Mouse (Mus musculus): ENCODE data around the gene Cntn2. TPM values are rescaled to one million over a fixed set of nuclear protein-coding genes. Genes with fewer than 3 reads are reported as not detected.
A peak's percentile ranks its signal among the peaks of the same experiment; 100 is the strongest.

Cntn2 gene
- total RNA-seq (2021): not detected
- long read RNA-seq, experiment 1: 0 reads
- long read RNA-seq, experiment 2: 0 reads

DNA sequence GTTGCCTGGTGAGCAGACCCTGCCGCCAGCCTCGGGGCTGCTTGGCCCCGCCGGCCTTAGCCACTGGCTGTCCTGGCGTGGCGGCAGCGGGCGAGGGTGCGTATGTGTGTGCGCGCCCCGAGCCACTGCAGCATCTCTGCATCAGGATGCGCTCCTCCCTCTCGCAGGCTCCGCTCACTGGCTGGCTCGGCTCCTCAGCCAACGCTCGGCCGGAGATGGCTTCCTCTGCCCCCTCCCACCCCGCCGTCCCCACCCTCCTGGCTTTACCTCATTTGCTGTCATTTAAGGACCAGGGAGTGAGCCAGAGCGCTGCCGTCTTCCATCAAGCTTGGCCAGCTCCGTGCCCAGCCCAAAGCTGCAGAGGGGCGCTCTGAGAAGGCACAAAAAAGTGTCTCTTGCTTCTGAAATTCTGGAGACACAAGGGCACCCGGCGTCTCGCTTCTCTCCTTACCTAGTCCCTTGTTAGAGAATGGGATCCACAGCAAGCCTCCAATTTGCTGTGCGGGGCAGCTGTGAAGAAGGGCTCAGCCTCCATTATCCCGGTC is at the start of gene Cntn2:
Cntn2 (minus strand) TSS at position 495 of the 545 bp plus-strand sequence.
- DNase-seq (ENCODE audit: low spot score in 2 of 2): no peak

DNA sequence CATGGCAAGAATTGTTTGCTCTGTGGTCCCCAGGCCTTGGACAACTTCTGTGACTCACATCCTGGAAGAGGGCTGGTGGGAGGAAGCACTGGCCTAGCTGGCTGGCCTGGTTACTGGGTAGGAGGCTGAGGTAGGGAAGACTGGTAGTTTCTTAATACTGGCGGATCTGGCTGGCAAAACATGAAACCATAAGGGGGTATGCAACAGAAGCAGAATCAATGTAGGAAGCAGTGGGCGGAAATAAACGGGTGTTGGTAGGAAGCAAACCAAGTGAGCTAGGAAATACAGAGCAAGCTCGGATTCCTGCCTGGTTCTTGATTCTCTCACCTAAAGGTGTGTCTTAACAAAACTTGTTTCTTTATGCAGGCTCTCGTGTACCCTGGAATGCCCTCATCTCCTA is 49.1 kb upstream of the Cntn2 start:
- no peak for DNase-seq (ENCODE audit: low spot score in 2 of 2)

DNA sequence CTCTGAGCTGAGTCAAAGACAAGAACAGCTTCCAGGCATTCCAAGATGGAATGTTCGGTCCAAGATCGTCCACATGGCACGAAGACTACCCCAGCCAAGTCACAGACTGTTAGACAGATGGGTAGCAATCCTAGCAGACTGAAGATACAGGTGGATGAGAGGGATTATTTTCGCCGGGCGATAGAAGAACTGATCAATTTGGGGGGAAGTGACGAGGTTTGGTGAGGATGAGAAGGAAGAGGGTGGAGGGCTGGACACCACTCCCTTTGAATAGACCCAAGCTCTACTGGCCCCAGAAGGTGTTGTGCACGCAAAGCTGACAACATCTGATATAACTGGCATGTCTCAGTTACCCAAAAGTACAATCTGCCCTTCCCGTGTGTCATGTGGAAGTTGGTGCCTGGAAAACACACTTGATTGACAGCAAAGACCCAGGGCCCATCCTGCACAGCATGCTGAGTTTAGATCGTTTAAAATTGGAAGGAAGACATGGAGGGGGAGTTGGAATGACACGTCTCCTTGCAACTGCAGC is 48.4 kb upstream of the Cntn2 start:
- DNase-seq (ENCODE audit: low spot score in 2 of 2): no peak

DNA sequence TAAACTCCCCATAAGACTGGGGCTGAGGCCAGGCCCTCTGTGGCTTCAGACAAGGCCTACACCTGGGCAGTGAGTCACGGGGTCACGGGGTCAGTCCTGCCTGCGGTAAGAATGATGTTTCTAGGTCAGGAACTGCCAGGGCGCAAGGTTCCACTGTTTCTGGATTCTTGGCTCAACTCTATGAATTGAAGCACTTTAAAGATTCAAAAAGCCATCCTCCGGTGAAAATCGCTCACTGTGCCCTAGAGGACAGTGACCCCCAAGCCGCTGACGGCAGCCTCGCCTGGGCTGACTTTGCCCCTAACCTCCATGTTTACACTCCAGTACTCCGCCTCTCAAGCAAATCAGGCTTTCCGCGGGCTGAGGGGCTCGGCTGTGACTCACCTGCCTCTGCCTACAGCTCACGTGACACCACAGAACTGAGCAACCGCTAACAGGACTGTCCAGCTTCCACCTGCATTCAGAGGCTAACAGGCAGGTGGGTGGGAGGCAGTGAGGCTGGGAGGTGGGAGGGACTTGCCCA is 43.7 kb upstream of the Cntn2 start:
- DNase-seq (ENCODE audit: low spot score in 2 of 2): no peak

DNA sequence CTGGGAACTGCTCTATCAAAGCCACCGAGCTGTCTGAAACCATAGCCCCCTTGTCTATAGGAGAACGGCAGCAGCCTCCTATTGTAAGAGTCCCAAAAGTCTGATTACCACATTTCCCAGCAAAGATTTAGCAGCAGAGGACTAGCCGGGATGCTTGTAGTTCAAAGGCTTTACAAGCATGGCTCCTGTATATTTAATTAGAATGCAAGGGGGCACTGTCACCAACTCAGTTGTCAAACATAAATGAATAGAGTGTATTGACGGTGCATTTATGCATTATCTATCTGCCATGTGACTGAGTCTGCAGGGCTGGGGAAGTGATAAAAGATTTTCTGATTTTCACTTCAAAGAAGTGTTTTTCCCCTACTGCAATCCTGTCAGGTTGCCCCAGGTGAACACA is 42.3 kb upstream of the Cntn2 start:
- no peak for DNase-seq (ENCODE audit: low spot score in 2 of 2)

DNA sequence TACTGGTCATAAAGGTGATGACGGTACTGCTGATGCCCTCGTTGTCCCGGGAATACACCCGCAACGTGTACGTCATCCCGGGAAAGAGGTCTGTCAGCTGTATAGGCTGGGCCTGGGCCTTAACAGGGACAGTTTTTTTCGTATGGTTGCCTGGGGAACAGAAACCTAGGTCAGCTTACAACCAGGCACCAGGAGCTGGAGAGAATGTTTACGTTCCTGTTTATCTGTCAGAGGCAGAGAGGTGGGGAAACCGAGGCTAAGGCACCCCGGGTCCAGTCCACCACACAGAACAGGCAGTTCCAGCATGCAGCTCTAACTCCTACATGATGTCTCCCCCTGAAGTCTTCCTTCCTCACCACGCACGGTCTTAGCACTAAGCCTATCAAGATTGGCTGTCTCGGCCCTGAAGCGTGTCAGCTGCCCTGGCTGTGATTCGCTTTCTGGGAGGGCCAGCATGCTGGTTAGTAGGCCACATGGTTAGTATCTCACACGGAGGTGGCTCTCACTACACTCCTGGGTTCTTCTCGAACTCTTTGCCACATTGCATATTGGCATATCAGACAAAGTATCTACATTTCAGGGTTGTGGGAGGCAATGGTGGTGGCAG is 40.0 kb upstream of the Cntn2 start:
- no peak for DNase-seq (ENCODE audit: low spot score in 2 of 2)

DNA sequence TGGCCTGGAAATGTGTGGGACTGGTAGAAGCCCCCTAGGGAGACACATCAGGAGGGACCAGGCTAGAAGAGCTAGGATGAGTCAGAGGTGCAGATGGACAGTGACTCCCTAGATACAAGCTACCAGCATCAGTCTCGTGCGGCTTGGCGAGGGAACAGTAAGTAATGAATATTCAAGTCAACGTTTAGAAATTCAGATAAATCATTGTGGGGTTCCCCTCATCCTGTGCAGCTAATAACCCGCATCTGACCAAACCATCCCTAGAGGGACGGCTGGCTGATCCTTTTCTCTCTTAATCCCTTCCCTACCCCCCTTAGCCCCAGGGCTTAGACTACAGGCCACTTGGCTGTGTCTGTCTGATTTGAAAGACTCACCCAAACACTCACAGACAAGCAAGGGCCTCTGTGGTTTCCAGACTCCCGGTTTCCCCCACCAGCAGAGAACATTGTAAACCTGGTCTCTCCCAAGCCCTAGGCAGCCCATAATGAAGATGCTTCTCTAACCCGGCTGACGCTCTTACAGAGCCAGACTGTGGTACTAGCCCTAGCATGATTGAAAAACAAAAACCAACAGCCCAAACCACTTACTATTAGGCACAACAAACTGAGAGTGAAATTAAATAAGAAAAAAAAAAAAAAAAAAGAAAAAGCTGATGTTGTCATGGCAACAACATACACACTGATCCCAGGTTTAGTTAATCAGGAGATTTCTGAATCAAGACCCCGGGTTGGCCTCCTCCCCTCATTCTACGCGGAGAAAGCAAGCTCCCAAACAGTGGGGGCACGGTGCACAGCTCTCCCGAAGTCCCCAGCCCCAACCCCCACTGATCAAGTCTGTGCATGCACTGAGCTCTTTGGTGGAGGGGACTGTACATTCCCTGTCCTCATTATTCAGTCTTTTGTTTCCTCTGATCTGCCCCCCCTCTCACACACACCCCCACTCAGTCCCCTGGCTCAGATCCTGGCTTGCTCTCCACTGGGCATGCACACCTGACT is 39.1 kb upstream of the Cntn2 start:
- DNase-seq (ENCODE audit: low spot score in 2 of 2): no peak

DNA sequence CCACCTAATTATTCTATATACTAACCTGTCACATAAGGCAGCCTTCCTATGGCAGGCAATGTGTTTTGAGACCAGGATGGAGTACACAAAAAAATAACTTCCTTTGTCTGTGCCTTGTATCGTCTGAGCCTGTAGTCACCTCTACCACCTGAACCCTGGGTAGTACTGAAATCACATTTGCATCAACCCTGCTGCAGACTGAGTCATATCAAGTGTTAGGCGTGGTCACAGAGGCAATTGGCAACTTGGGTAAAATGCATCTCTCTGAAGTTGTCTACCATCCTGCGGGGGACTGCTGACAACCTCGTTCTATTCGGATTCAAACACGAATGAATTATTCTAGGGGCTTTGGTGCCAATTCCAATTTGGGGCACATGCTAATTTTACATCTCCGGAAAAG is 37.0 kb upstream of the Cntn2 start:
- DNase-seq (ENCODE audit: low spot score in 2 of 2): no peak

DNA sequence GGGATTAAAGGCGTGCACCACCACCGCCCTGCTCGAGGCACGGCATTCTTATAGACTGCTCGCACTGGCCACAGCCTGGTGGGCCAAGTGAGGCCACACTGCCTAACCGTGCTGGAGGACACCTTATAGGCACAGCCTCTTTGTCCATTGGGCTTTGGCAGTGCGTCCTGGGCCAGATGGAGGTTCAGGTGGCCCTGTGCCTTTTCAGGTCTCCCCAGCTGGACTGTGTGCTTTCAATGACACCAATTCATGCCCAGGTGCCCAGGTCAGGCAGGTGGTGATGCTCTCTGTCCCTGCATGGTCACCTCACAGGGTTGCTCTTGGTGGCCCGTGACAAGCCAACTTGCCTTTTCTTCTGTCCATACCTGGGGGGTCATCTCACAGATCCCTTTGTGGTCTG is 33.8 kb upstream of the Cntn2 start:
- DNase-seq (ENCODE audit: low spot score in 2 of 2): no peak

DNA sequence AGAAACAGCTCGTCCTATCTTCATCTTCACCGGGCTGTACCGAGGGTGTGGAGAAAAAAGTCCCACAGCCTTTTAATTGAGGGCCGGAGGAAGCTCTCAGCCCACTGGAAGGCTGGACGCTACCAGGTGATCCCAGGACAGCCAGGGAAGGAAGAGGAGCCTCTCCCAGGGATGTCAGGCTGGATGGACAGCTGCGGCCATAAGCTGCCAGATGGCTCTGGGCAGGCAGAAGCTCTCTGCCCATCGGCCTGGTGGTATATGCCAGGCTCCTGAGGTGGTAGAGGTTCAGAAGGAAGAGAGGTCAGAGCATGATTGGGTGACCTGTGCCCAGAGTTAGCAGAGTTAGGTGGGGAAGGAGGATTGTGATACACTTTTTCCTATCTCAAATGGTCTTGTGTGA is 29.8 kb upstream of the Cntn2 start:
- DNase-seq (ENCODE audit: low spot score in 2 of 2): no peak

DNA sequence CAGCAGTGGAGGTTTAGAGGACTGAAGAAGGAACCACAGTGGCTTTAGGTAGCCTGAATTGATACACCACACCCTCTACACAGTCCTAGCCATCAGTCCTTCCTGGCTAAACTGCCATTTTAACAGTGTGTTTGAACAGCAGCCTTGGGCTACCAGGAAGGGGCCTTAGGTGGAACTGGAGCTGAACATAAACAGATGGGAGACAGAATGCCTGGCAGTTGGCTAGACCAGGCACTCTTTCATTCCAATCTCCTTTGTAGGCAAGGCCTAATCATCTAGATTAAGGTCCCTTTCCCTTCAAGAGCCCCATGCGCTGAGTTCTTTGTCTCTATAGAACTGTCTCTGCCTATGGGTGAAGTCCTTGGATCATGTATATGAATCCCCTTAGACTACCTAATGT is 28.6 kb upstream of the Cntn2 start:
- no peak for DNase-seq (ENCODE audit: low spot score in 2 of 2)

DNA sequence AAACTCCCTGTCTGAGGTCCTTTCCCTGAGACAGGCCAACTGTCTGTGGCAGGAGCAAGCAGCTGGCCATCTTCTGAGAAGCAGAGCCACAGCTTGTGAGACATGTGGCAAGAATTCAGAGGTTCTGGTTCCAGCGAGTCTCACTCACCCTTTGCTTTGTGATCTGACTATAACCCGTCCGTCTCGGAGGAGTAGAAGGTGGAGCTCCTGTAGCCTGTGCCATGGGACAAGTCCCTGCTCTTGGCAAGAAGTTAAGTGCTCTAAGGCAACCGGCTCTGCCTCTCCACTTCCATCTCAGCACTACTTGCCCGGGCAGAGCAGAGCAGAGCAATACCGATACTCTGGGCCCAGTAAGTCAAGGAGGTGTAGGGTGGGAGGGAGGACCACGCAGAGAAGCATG is 27.9 kb upstream of the Cntn2 start:
- no peak for DNase-seq (ENCODE audit: low spot score in 2 of 2)

DNA sequence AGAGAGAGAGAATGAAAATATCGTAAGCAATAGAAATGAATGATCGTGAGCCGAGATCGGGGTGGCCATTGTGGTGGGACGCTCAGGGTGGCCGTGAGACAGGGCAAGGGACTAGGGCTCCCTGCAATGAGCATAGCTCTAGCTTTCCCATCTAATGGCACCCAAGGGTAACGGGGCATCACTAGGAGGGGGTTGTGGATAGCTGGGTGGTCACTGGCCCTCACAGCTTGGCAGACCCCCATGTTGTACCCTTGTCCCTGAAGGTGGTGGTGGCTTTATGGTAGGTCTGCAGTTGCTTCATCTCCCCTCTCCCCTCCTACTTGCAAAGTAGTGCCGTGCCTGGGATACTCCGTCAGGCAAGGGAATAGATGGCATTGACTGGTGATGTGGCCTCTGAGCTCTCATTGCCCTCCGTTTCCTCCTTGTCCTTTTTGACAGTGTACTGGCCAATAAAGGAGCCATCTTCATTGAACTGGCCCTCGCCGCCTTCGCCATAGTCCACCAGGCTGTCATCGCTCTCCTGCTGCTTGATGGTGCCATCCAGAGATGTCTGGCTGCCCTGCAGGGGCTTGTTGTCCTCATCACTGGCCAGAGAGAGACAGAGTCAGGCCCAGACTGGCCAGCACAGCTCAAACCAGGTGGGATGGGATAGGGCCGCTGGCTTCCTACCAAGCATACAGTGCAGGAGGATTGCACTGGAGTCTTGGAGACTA is 27.2 kb upstream of the Cntn2 start:
- DNase-seq (ENCODE audit: low spot score in 2 of 2): no peak

DNA sequence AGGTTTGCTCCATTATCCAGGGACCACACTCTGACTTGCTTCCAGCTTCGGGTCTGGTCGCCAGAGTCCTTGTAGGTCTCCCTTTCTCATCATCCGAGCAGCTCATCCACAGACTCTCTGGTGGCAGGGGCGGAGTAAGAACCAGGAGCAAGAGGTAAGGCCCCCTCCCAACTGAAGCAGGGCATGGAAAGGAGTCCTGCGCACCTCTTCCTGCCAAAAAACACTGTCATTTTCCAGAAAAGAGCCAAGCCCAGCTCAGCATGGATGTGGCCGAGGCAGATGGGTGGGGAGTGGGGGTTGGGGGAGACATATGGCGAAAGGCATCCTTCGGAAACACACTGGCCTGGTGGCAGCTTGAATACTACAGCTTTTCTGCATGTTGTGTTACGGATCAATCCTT is 26.5 kb upstream of the Cntn2 start:
- no peak for DNase-seq (ENCODE audit: low spot score in 2 of 2)

DNA sequence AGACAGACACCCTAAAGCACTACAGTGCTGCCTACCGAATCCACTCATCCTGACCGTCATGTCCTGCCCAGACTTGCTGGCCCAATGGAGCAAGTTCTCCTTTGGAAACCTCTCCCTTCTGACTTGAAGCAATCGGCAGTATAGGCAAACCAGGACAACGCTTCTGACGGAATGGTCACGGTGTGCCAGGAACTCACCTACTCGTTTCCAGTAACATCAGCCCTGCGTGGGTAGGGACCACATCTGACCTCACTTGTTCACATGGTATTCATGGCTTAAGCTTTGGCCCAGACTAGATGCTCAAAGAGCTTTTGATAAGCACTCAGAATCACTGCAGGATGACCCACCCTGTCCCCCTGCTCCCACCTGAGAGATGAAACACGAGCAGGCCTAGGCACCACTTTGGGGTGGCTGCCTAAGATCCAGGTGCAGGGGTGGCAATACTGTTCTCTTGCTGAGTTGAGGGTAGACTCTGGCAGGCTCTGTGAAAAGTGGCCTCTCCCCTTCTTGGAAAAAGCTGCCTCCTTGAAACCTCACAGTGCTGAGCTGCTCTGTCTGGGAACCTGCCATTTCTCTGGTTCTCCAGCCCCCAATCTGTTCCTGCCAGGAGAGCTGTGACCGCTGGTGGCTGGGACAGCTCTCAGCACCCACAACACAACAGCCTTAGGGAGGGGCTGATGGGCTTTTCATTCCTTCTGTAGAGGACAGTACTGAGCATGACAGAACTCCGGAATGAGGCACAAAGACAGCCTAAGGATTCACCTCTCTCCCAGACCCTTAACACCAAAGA is 24.5 kb upstream of the Cntn2 start:
- DNase-seq (ENCODE audit: low spot score in 2 of 2): no peak

DNA sequence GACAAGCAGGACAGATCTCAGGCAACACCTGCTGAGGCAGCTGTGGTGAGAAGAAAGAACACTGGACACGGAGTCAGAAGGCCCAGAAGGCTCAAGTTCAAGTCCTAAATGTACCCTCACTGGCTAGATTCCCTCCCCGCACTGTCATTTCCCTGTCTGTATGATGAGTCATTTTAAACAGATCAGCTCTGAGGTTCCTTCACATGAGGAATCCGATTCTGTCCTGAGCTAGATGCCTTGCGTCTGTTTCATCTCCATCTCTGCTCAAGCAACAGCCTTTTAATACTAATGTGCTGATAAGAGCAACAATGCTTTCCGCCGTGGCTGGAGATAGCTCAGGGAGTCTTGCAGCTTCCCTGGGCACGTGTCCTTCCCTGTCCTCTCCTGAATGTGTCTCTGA is 22.7 kb upstream of the Cntn2 start:
- DNase-seq (ENCODE audit: low spot score in 2 of 2): no peak

DNA sequence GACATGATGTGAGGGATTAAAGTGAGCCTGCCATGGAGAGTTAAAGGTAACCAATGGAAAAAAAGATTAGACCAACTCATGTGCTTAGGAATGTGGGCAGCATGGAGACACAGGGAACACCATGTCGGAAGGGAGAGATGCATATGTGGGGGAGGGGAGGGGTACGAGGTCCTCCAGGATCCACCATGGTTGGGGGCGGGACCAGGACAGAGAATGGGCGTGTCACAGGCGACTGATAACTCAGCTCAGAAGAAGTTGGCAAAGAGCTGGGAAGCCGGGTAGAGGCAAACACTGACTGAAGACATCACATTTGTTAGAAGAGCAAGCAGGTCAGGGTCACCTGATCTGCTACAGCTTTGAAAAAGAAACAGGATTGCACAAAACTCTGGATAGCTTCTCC is 21.9 kb upstream of the Cntn2 start:
- peak in 1 of 2 experiments; percentile 25 for DNase-seq (ENCODE audit: low spot score in 2 of 2)

DNA sequence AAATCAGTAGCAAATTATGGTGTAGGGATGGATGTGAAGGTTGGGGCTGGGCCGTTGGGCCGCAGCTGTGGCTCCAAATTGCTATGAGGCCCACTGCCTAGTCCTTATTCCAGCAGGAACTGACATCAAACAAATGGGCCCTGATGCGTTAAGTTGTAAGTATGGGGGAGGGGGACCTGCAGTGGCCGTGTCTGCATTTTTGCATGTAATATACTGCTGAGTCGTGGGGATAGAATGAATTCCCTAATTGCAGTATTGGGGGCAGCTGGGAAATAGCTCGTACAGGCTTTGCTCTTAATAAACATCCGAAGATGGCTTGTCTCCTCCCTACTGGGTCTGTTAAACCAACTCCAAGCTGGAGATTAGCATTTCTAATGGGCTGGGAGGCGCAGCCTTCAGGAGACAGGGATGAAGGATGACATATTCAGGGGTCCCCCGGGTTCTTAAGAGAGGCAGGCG is 19.3 kb upstream of the Cntn2 start:
- DNase-seq (ENCODE audit: low spot score in 2 of 2): no peak

DNA sequence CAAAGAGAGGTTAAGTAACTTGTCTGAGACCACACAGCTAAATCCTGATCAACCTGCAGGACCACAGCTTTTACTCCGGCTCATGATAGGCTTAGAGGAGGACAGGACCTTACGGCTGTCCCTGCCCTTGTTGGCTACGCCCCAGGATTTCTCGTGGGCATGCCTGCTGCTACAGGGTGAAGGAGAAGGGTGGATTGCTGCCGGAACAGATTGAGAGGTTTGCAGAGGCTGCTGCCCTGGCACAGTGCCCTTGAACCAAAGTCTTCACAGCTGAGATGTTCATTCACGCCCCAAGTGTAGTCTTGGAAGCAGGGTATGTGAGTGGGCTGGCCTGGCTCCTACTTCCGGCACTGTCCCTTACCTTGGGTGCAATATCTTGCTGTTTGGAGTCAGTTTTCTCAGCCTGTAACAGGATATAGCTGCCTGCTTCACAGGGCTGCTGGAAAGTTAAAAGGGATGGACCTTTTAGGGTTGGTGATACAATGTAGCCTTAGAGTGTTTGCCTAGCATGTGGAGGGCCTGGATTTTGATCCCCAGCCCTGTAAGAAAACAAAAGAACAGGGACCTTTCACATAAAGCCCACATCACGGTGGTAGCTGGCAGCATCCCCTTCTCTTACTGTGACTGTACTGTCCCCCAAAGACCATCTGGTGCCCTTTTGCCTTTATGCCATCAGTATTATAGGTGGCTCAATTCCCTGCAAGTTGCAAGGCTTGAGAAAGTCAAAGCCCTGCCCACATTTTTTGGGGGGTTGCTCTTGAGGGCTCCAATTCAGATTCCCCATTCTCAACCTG is 18.0 kb upstream of the Cntn2 start:
- DNase-seq (ENCODE audit: low spot score in 2 of 2): no peak
